ENCODE assay signal across 19 mouse cellular contexts in genomic region chr11:50022085-50022484, GRCm38 (mm10).
"Had no signal": no experiment of that assay in that cellular context is flagged by ENCODE, and none has a peak within 500 bp of the region (broad histone marks: within the 10 kb centered on the region; RNA-seq: fewer than 3 reads in every experiment).

No protein-coding gene starts in this region.

- DNase-seq: layer of hippocampus, postnatal 36 days; liver, embryonic 13.5 days; lung, embryonic 14.5 days; right cerebral cortex, adult 18-20 months; right cerebral cortex, postnatal 14 days; right cerebral cortex, postnatal 4 days; thymus, adult 2 months; thymus, postnatal 14 days; thymus, postnatal 4 days had no signal

- ATAC-seq: inflammation-experienced regulatory T-cells, adult 6 months; intestine, embryonic 16.5 days; lung, postnatal 0 days; midbrain, embryonic 15.5 days had no signal

- H3K9me3 ChIP-seq: liver, embryonic 13.5 days; midbrain, embryonic 12.5 days; midbrain, embryonic 15.5 days; neural tube, embryonic 12.5 days; neural tube, embryonic 15.5 days had no signal

- H3K4me2 ChIP-seq: liver, embryonic 13.5 days; lung, embryonic 14.5 days; midbrain, embryonic 12.5 days; midbrain, embryonic 15.5 days; neural tube, embryonic 12.5 days; neural tube, embryonic 15.5 days had no signal

- H3K9ac ChIP-seq: liver, embryonic 13.5 days; lung, embryonic 14.5 days; midbrain, embryonic 12.5 days; midbrain, embryonic 15.5 days; neural tube, embryonic 12.5 days; neural tube, embryonic 15.5 days had no signal

- H3K36me3 ChIP-seq: liver, embryonic 13.5 days; midbrain, embryonic 12.5 days; midbrain, embryonic 15.5 days; neural tube, embryonic 12.5 days; neural tube, embryonic 15.5 days had no signal

- H3K27me3 ChIP-seq: midbrain, embryonic 15.5 days; neural tube, embryonic 12.5 days; neural tube, embryonic 15.5 days had no signal

- H3K27ac ChIP-seq: left cerebral cortex, adult 2 months; liver, embryonic 13.5 days; macrophage; midbrain, embryonic 12.5 days; midbrain, embryonic 15.5 days; neural tube, embryonic 12.5 days; neural tube, embryonic 15.5 days; stomach, postnatal 0 days had no signal

- H3K4me3 ChIP-seq: left cerebral cortex, adult 2 months; liver, embryonic 13.5 days; midbrain, embryonic 12.5 days; midbrain, embryonic 15.5 days; neural tube, embryonic 12.5 days; neural tube, embryonic 15.5 days had no signal
